Mouse (Mus musculus) bone marrow macrophage, adult 2 months (primary cell): ENCODE results near the gene Mark1. TPM values are rescaled to one million over a fixed set of nuclear protein-coding genes. Genes with fewer than 3 reads are reported as not detected.

Experiments used
- H3K27ac ChIP-seq: 2 replicates; pipeline ENCODE4 v1.5.1; 2012; ENCODE audit warnings: low read depth, low read length; ENCODE audit not compliant: insufficient read depth
- H3K4me1 ChIP-seq: 2 replicates; pipeline ENCODE4 v1.6.1; 2012; ENCODE audit warnings: low read length; ENCODE audit not compliant: control insufficient read depth, insufficient read depth
- H3K4me3 ChIP-seq: 2 replicates; pipeline ENCODE4 v1.5.1; 2012; ENCODE audit warnings: mild to moderate bottlenecking, low read length, moderate library complexity; ENCODE audit not compliant: insufficient read depth
- CTCF ChIP-seq: IDR thresholded peaks from 2 replicates; pipeline ENCODE4 v1.5.1; 2012; ENCODE audit warnings: low read depth, mild to moderate bottlenecking, low read length, moderate library complexity
- POLR2A ChIP-seq: IDR thresholded peaks from 2 replicates; pipeline ENCODE4 v1.6.1; 2012; ENCODE audit warnings: mild to moderate bottlenecking, low read depth, low read length, borderline replicate concordance
- polyA plus RNA-seq: library from polyadenylated mRNA; stranded (reverse); fragments of >200 nt; gene quantifications from 2 replicates; pipeline ENCODE4 v1.2.4, GENCODE M21; 2012; ENCODE audit not compliant: missing spikeins, insufficient read depth, insufficient read length

The Mark1 gene
- polyA plus RNA-seq, 1 experiment, result 0.21 TPM

- TF ChIP-seq CTCF (peak; percentile 22; the same call in 1 of the 2 replicates), POLR2A (no peak)
- Histone ChIP-seq H3K4me1 (no peaks in the 10 kb centered on the region), H3K4me3 (no peak overlapping the region)
Observed at GRCm38 (mm10) chr1:184965682-184966360, 33.5 kb downstream of the Mark1 start.

GRCm38 (mm10) chr1:184963121-184963693 lies 36.2 kb downstream of the Mark1 start:
- H3K4me1 ChIP-seq, result no peaks in the 10 kb centered on the region
- H3K4me3 ChIP-seq, result no peak overlapping the region
- H3K27ac ChIP-seq, result no peak overlapping the region
- TF ChIP-seq POLR2A (no peak), CTCF (no peak)

More at GRCm38 (mm10) chr1:184965682-184966360, 33.5 kb downstream of the Mark1 start:
- H3K27ac ChIP-seq, result no peak overlapping the region

- no peak overlapping the region for H3K4me3 ChIP-seq
- TF ChIP-seq POLR2A (no peak), CTCF (no peak)
- no peaks in the 10 kb centered on the region for H3K4me1 ChIP-seq
- H3K27ac ChIP-seq, result no peak overlapping the region
Observed at GRCm38 (mm10) chr1:184961853-184962252, 37.5 kb downstream of the Mark1 start.

- Histone ChIP-seq H3K27ac (no peak overlapping the region), H3K4me3 (no peak overlapping the region), H3K4me1 (no peaks in the 10 kb centered on the region)
- TF ChIP-seq CTCF (no peak), POLR2A (no peak)
Observed at GRCm38 (mm10) chr1:184958818-184959217, 40.6 kb downstream of the Mark1 start.

- TF ChIP-seq POLR2A (no peak), CTCF (no peak)
- Histone ChIP-seq H3K27ac (no peak overlapping the region), H3K4me1 (no peaks in the 10 kb centered on the region), H3K4me3 (no peak overlapping the region)
Observed at GRCm38 (mm10) chr1:184958388-184958787, 41.0 kb downstream of the Mark1 start.

GRCm38 (mm10) chr1:184951758-184952157 lies 47.6 kb downstream of the Mark1 start:
- Histone ChIP-seq H3K4me3 (no peak overlapping the region), H3K4me1 (no peaks in the 10 kb centered on the region)

GRCm38 (mm10) chr1:184951057-184951456 lies 48.3 kb downstream of the Mark1 start:
- H3K4me3 ChIP-seq, result no peak overlapping the region
- H3K4me1 ChIP-seq, result no peaks in the 10 kb centered on the region
- no peak overlapping the region for H3K27ac ChIP-seq
- no peak for TF ChIP-seq CTCF
- TF ChIP-seq POLR2A, result no peak

More at GRCm38 (mm10) chr1:184951758-184952157, 47.6 kb downstream of the Mark1 start:
- TF ChIP-seq POLR2A (no peak), CTCF (no peak)
- no peak overlapping the region for H3K27ac ChIP-seq

GRCm38 (mm10) chr1:184938106-184938505 lies 61.3 kb downstream of the Mark1 start:
- Histone ChIP-seq H3K4me3 (no peak overlapping the region), H3K4me1 (no peaks in the 10 kb centered on the region), H3K27ac (no peak overlapping the region)
- TF ChIP-seq CTCF, result no peak
- no peak for TF ChIP-seq POLR2A

GRCm38 (mm10) chr1:184935980-184936379 lies 63.4 kb downstream of the Mark1 start:
- TF ChIP-seq CTCF, result no peak
- no peak for TF ChIP-seq POLR2A

GRCm38 (mm10) chr1:184935490-184935889 lies 63.9 kb downstream of the Mark1 start:
- Histone ChIP-seq H3K4me3 (no peak overlapping the region), H3K4me1 (no peaks in the 10 kb centered on the region), H3K27ac (no peak overlapping the region)
- TF ChIP-seq CTCF (no peak), POLR2A (no peak)

More at GRCm38 (mm10) chr1:184935980-184936379, 63.4 kb downstream of the Mark1 start:
- no peaks in the 10 kb centered on the region for H3K4me1 ChIP-seq
- H3K4me3 ChIP-seq, result no peak overlapping the region
- no peak overlapping the region for H3K27ac ChIP-seq
